Mouse (Mus musculus) stomach, embryonic 15.5 days (tissue): Measurements from ENCODE around the gene Cd34. TPM values are rescaled to one million over a fixed set of nuclear protein-coding genes. Genes with fewer than 3 reads are reported as not detected.

Experiments used
- ATAC-seq: fragments of 200-750 bp; cut with Nextera tagmentation; 2 replicates; pipeline ENCODE4 v1.8.0; 2017; ENCODE audit warnings: low read depth, moderate number of reproducible peaks, moderate TSS enrichment; ENCODE audit not compliant: insufficient read depth, low FRiP score
- H3K27ac ChIP-seq: fragments of 300-500 bp; sonication (generic); 2 replicates; pipeline ENCODE4 v1.5.1; 2015; ENCODE audit warnings: mild to moderate bottlenecking, inconsistent platforms
- H3K27me3 ChIP-seq: fragments of 300-500 bp; sonication (generic); replicated peaks from 2 replicates; pipeline ENCODE4 v1.6.1; 2015; ENCODE audit warnings: inconsistent platforms
- H3K36me3 ChIP-seq: fragments of 300-500 bp; sonication (generic); 2 replicates; pipeline ENCODE4 v1.6.1; 2015; ENCODE audit warnings: inconsistent platforms
- H3K4me1 ChIP-seq: fragments of 300-500 bp; sonication (generic); 2 replicates; pipeline ENCODE4 v1.6.1; 2015; ENCODE audit warnings: inconsistent platforms
- H3K4me2 ChIP-seq: fragments of 300-500 bp; sonication (generic); 2 replicates; pipeline ENCODE4 v1.6.1; 2015; ENCODE audit warnings: mild to moderate bottlenecking, inconsistent platforms
- H3K4me3 ChIP-seq: fragments of 300-500 bp; sonication (generic); replicated peaks from 2 replicates; pipeline ENCODE4 v1.5.1; 2015; ENCODE audit warnings: inconsistent platforms
- H3K9ac ChIP-seq: fragments of 300-500 bp; sonication (generic); 2 replicates; pipeline ENCODE4 v1.6.1; 2015; ENCODE audit warnings: inconsistent platforms
- H3K9me3 ChIP-seq: fragments of 300-500 bp; sonication (generic); 2 replicates; pipeline ENCODE4 v1.6.1; 2016; ENCODE audit warnings: inconsistent platforms
- WGBS: fragments of 180-500 bp; shearing (Covaris S2); methylation state at CpG from one replicate; pipeline ENCODE4 v1.1.7; 2015; 5-methylcytosine and 5-hydroxymethylcytosine counted together
- polyA plus RNA-seq: library from polyadenylated mRNA; unstranded; fragments of >200 nt; fragmentation: Nextera tagmentation; extraction: Ambion mirVana; gene quantifications from 2 replicates; pipeline ENCODE4 v1.2.1, GENCODE M21; 2015

Gene Cd34
- polyA plus RNA-seq, result 77.2 and 81.1 TPM in 2 replicates

DNA sequence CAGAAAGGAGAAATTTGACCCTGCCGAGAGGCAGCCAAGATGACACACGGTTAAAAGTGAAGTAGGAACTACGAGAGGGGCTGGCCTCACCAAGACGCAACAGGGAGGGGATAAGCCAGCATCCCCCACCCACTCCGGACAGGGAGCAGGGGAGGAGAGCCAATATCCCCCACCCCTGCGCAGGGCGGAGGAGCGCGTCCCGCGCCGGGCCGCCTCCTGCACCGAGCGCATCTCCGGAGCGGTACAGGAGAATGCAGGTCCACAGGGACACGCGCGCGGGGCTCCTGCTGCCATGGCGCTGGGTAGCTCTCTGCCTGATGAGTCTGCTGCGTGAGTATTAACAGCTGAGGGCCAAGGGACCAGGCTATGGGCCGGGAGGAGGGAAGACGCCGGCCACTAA lies at the start of gene Cd34:
Gene Cd34, plus strand, starts transcription at position 105 of the 400 bp plus-strand sequence.
- Histone ChIP-seq H3K9ac (peak within 1 kb of the TSS; percentile 44; the same call in 1 of the 2 replicates), H3K4me3 (peak within 1 kb of the TSS; percentile 53), H3K9me3 (no peaks in the 10 kb centered on the region), H3K4me2 (peak within 1 kb of the TSS; percentile 68), H3K27ac (peak within 1 kb of the TSS; percentile 44; the same call in 1 of the 2 replicates), H3K36me3 (no peaks in the 10 kb centered on the region), H3K4me1 (peaks cover 5% of the 10 kb centered on the region; the same call in 1 of the 2 replicates), H3K27me3 (peaks cover 9% of the 10 kb centered on the region; the same call in 1 of the 2 replicates)
- WGBS, result under 1% methylated on average over 26 of the region's 26 CpGs
- peak; percentile 81 for ATAC-seq

DNA sequence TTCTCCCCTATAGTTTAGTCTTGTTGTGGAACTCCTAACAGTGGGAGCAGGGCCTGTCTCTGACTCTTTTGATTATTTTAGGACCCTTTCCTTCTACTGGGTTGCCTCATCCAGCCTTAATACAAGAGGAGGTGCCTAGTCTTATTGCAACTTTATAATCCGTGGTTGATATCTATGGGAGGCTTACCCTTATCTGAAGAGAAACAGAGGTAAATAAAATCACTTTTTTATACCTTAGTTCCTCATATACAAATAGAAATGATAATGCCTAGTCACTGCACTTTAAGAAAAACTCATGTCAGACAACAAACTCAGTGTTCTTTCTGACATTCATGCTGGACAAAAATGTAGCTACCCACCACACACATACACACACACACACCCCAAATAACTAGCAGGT lies 44.1 kb upstream of the Cd34 start:
- ATAC-seq, result no peak
- WGBS, result 50% methylated on average over 1 of the region's 1 CpGs

DNA sequence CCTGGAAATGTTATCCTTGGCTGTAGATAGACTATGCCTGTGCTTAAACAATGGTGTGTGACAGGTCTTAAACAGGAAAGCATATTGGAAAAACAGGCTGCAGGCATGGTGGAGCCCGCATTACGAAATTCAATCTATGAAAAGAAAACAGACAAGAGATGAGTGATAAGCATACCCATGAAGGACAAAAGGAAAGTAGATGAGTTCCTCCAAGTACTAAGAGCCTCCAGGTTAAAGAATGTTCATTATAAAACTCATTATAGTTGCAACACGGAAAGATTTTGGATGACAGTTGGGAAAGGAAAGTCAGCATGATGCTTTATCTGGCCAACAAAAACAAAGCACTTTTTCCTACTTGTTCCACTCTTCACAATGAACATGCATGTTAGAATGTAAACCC lies 43.3 kb upstream of the Cd34 start:
- H3K27me3 ChIP-seq, result no peaks in the 10 kb centered on the region
- no peaks in the 10 kb centered on the region for H3K9me3 ChIP-seq
- no peak for ATAC-seq
- 77% methylated on average over 3 of the region's 3 CpGs for WGBS
- H3K27ac ChIP-seq, result no peak overlapping the region
- H3K4me1 ChIP-seq, result no peaks in the 10 kb centered on the region
- no peak overlapping the region for H3K4me3 ChIP-seq
- H3K4me2 ChIP-seq, result no peak overlapping the region
- H3K36me3 ChIP-seq, result no peaks in the 10 kb centered on the region
- no peak overlapping the region for H3K9ac ChIP-seq

More for the DNA sequence above, 44.1 kb upstream of the Cd34 start:
- Histone ChIP-seq H3K4me1 (no peaks in the 10 kb centered on the region), H3K27ac (no peak overlapping the region), H3K9me3 (no peaks in the 10 kb centered on the region), H3K4me3 (no peak overlapping the region), H3K4me2 (no peak overlapping the region), H3K27me3 (no peaks in the 10 kb centered on the region), H3K9ac (no peak overlapping the region), H3K36me3 (no peaks in the 10 kb centered on the region)

DNA sequence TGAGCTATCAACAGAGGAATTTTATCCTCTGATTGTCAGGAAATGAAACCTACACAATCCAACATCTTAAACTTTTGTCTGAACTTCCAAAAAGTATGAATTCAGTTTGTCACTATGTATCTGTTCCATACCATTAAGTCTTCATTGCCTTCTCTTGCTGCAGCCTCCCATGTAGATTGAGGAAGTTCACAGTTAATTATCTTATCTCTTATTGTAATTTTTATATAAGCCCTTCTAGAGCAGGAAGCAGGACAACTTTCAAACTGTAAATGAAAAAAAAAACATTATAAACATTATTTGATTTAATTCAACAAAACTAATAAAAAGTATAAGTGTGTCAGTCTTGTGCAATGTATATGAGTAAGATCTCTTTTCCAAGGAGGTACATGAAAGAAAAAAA lies 37.5 kb upstream of the Cd34 start:
- Histone ChIP-seq H3K9ac (no peak overlapping the region), H3K27me3 (no peaks in the 10 kb centered on the region), H3K4me1 (no peaks in the 10 kb centered on the region), H3K27ac (no peak overlapping the region), H3K4me3 (no peak overlapping the region), H3K36me3 (no peaks in the 10 kb centered on the region), H3K9me3 (no peaks in the 10 kb centered on the region), H3K4me2 (no peak overlapping the region)
- no peak for ATAC-seq

DNA sequence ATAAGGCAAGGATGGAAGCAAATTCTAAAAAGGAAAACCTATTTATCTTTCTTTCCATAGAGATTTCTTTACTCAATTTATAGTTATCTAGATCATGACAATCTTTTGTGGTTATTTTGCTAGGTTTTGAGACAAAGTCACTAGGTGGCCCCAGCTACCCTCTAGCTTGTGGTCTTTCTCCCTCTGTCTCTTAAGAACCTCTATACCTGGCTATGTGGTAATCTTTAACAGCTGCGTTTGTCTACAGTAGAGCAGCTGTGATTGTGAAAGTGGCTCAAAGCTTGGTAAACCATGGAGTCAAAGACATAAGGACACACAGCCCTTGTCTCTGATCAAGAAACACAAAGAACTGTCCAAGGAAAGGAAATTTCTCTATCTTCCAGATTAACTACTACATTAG lies 36.8 kb upstream of the Cd34 start:
- no peak overlapping the region for H3K9ac ChIP-seq
- H3K4me3 ChIP-seq, result no peak overlapping the region
- no peaks in the 10 kb centered on the region for H3K4me1 ChIP-seq
- 69% methylated on average over 1 of the region's 1 CpGs for WGBS
- no peaks in the 10 kb centered on the region for H3K36me3 ChIP-seq
- no peak for ATAC-seq
- H3K27me3 ChIP-seq, result no peaks in the 10 kb centered on the region
- H3K9me3 ChIP-seq, result no peaks in the 10 kb centered on the region
- no peak overlapping the region for H3K27ac ChIP-seq
- H3K4me2 ChIP-seq, result no peak overlapping the region

DNA sequence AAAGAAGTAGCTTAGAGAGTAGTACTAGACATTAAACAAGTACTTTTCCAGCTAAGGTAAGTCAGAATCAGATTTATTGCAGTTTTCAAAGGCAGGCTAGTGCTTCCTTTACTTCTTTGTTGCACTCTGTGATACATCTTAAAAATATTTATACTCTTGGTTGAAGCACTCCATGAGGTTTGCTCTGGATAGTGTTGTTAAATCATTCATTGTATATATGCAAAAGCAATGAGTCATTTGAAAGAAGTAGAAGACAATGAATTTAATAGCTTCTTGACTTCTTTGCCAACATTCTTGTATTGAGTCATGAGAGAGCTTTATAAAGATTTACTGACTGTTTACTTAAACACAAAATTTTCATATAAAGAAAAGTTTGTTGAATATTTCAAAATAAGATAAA lies 29.7 kb upstream of the Cd34 start:
- Histone ChIP-seq H3K4me1 (no peaks in the 10 kb centered on the region), H3K4me2 (no peak overlapping the region), H3K4me3 (no peak overlapping the region), H3K27me3 (no peaks in the 10 kb centered on the region), H3K27ac (no peak overlapping the region), H3K9me3 (no peaks in the 10 kb centered on the region), H3K36me3 (no peaks in the 10 kb centered on the region), H3K9ac (no peak overlapping the region)
- no peak for ATAC-seq

DNA sequence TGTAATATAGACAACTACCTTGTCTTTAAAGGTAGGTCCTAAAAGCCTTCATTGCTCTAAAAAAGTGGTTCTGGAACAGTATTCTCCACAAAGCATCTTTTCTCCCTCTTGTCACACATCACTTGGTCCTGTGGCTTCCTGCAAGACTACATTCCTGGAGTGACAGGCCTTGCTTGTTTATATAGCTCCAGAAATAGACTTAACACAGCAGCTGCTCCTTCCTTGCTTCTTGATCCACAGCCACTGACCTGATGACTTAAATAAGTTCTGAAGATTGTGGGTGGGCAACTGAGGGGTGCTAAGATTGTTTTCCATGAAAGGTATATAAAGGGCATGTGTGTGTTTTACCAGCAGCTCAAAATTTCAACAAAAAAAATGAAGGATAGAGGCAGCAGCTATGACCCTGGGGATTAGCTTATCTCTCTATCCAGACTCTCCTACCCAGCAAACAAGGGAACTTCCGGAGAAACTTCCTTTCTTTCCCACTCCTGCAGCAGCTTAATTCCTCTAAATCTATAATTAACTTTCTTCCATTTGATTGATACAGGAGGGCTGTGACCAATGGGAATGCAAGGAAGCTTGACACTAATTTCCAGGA lies 12.8 kb upstream of the Cd34 start:
- Histone ChIP-seq H3K27ac (0 out of 2 replicates have a peak overlapping the region, but pooled peaks have one; percentile 11), H3K4me3 (no peak overlapping the region), H3K9me3 (no peaks in the 10 kb centered on the region), H3K36me3 (no peaks in the 10 kb centered on the region), H3K4me1 (0 out of 2 replicates have a peak, but pooled peaks cover 4% of the 10 kb centered on the region), H3K4me2 (no peak overlapping the region), H3K9ac (no peak overlapping the region), H3K27me3 (no peaks in the 10 kb centered on the region)
- no peak for ATAC-seq
- WGBS, result 25% methylated on average over 1 of the region's 1 CpGs

DNA sequence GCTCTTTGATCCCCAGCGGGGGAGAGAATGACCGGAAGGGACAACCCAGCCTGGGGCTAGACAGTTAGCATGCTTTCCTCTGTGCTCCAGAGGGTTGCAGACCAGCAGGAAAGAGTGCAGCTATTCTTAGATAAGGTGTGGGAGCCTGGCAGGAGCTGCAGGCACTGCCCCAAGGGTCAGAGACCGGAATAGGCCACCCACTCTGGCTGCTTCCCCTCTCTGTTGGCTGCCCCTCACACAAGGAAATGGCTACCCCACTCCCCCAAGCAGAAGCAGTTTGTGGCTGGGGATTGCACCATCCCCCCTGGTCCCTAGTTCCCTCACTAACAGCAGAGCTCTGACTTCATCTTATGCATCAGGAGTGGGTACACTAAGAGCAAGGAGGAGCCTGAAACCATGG lies 10.7 kb upstream of the Cd34 start:
- 55% methylated on average over 3 of the region's 3 CpGs for WGBS
- Histone ChIP-seq H3K27ac (no peak overlapping the region), H3K4me2 (no peak overlapping the region), H3K9ac (no peak overlapping the region), H3K36me3 (no peaks in the 10 kb centered on the region), H3K9me3 (no peaks in the 10 kb centered on the region), H3K4me1 (0 out of 2 replicates have a peak, but pooled peaks cover 6% of the 10 kb centered on the region), H3K4me3 (no peak overlapping the region), H3K27me3 (no peaks in the 10 kb centered on the region)
- peak; percentile 35; the same call in 1 of the 2 replicates for ATAC-seq

DNA sequence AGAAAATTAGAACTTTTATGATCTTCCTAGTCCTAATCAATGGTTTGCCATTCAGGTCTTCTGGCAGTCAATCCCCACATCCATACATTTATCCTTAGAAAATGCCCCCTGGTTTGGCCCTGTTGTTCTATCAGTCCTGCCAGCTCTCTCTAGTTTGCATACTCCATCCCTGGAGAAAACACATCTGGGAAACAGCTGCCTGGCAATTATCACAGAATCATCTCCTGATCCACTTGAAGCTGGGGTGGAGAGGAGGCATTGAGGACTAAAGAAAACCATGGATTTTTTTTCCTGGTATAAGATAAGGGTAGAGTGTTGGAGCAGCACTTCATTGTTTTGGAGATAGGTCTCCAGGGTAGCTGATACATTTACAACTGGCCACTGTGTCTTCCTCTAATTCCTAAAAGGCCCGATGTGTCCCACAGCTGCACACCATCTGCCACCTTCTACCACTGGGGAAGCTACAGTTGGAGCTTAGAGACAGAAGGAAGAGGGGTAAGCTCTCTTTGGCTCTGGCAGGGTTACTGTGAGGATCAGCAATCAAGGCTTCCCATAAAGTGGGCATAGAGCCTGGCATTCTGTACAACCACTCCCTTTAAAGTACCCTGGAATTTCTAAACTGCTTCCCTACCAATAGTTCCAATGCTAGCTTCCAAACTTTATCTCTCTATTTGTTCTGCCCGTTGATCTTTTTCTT lies 9.2 kb upstream of the Cd34 start:
- 0 out of 2 replicates have a peak, but pooled peaks cover 6% of the 10 kb centered on the region for H3K4me1 ChIP-seq
- 43% methylated on average over 2 of the region's 2 CpGs for WGBS
- no peak overlapping the region for H3K4me3 ChIP-seq
- H3K27me3 ChIP-seq, result no peaks in the 10 kb centered on the region
- H3K9ac ChIP-seq, result no peak overlapping the region
- no peaks in the 10 kb centered on the region for H3K36me3 ChIP-seq
- no peak overlapping the region for H3K4me2 ChIP-seq
- H3K27ac ChIP-seq, result peak overlapping the region; percentile 70; the same call in 1 of the 2 replicates
- no peaks in the 10 kb centered on the region for H3K9me3 ChIP-seq
- no peak for ATAC-seq

DNA sequence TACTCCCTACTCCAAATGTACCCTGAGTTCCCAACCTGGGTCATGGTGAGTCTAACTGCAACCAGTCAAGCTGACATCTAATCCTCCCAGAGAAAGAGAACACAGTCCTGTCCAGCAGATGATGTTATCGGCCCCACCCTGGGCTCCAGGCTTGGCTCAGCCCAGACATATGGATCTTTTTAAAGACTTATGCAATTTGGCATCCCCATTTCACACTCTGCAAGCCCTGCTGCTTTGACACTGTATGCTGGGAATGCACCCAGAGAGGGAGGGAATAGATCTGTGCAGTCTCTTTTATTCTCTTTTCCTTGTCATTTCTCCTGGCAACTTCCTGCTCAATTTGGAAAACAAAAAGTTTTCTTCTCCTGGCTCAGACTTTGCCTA lies 8.7 kb upstream of the Cd34 start:
- Histone ChIP-seq H3K27me3 (no peaks in the 10 kb centered on the region), H3K4me3 (no peak overlapping the region), H3K4me1 (0 out of 2 replicates have a peak, but pooled peaks cover 6% of the 10 kb centered on the region), H3K36me3 (no peaks in the 10 kb centered on the region), H3K4me2 (no peak overlapping the region), H3K27ac (peak overlapping the region; percentile 70; the same call in 1 of the 2 replicates), H3K9me3 (no peaks in the 10 kb centered on the region), H3K9ac (no peak overlapping the region)
- WGBS, result 56% methylated on average over 1 of the region's 1 CpGs
- 0 out of 2 replicates have a peak, but pooled peaks have one; percentile 58 for ATAC-seq

DNA sequence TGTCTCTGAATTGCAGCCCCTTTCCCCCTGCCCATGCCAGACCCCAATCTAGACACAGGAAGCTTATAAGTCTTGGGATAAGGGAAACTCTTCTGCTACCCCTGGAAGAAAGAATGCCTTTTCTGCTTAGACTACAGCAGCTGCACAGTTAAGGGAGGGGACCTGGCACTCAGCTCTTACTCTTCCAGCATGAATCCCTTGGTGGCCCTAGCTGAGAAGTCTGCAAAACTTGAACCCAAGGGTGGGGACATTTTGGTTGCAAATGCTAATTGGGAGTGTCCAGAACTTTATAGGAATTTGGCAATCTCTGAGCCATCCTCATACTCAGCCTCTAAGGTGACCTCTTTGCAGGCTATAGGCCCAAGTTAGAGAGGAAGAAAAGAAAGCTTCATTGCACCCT lies 7.9 kb upstream of the Cd34 start:
- Histone ChIP-seq H3K9me3 (no peaks in the 10 kb centered on the region), H3K4me1 (0 out of 2 replicates have a peak, but pooled peaks cover 6% of the 10 kb centered on the region), H3K36me3 (no peaks in the 10 kb centered on the region), H3K27me3 (no peaks in the 10 kb centered on the region), H3K4me2 (no peak overlapping the region), H3K4me3 (no peak overlapping the region), H3K9ac (no peak overlapping the region), H3K27ac (peak overlapping the region; percentile 70)
- ATAC-seq, result no peak

DNA sequence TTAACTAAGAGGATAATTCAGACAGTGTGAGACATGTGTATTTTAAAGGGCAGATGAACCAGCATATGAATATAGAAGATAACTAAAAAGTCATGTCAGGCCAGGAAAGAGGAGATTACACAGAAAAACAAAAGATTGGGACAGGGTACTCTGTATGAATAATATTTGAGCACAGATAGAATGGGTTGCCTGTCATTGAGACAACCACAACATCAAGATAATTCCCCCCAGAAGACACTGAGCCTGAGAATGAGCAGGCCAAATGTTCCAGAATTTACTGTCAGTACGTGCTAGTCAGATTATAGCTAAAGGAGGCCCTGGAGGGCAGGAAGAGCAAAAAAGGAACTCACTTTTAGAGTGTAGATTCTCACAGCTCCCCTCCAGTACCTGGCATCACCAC lies 3.3 kb upstream of the Cd34 start:
- Histone ChIP-seq H3K4me1 (peaks cover 8% of the 10 kb centered on the region; the same call in 1 of the 2 replicates), H3K4me2 (no peak overlapping the region), H3K9me3 (no peaks in the 10 kb centered on the region), H3K36me3 (no peaks in the 10 kb centered on the region), H3K27me3 (peaks cover 9% of the 10 kb centered on the region; the same call in 1 of the 2 replicates), H3K27ac (no peak overlapping the region), H3K4me3 (no peak overlapping the region), H3K9ac (no peak overlapping the region)
- no peak for ATAC-seq
- WGBS, result 43% methylated on average over 1 of the region's 1 CpGs
